Comparison of ENCODE assay signal across 20 mouse cellular contexts in the genomic region with DNA sequence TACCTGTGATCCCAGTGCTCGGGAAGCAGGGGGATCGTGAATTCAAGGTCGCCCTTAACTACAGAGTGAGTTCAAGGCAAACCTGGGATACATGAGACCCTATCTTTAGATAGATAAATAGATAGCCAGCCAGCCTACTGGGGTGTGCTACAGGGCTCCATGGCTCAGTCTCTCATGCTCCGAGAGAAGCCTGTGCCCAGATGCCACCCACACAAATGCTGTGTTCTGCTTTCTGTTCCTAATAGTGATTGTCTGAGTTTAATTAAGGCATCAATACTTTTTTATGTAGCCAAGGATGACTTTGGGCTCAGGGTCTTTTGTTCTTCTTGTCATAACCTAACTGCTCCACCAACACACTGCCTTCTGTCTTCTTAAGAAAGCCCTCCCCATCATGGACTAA. TPM values are rescaled to one million over a fixed set of nuclear protein-coding genes. Genes with fewer than 3 reads are reported as not detected.
DNase-seq lines count a peak whose midpoint lies in the region.
"Had no signal": no experiment of that assay in that cellular context is flagged by ENCODE, and none has a peak within 500 bp of the region (broad histone marks: within the 10 kb centered on the region; RNA-seq: fewer than 3 reads in every experiment).

No protein-coding gene starts in this region.

- peak; percentile 28 for DNase-seq in brain, adult 2 months (ENCODE audit: low read depth, low spot score)
- DNase-seq in layer of hippocampus, adult 18-20 months (ENCODE audit: low spot score in 2 of 2) = peak; percentile 48 to 83
- DNase-seq in layer of hippocampus, adult 9-10 months (ENCODE audit: low spot score) = peak; percentile 21
- DNase-seq in embryo, embryonic 11 days = no peak
- DNase-seq in spleen, postnatal 4 days (ENCODE audit: low spot score in 2 of 2) = no peak
- no peak for DNase-seq in lung, postnatal 36 days
- DNase-seq: adrenal gland, adult 2 months; adrenal gland, postnatal 14 days; cerebellum, adult 11-12 months; cerebellum, adult 8-10 months; cerebellum, postnatal 10 days; cerebellum, postnatal 36 days; gastrocnemius, postnatal 10 days; gastrocnemius, postnatal 36 days; heart, postnatal 10 days; heart, postnatal 36 days had no signal

RNA-seq across cellular contexts. Expression of gene Stmnd1, which starts 2.2 kb away (rescaled TPM):
- total RNA-seq in layer of hippocampus, adult 18-20 months (2021) = not detected
- total RNA-seq: adrenal gland, adult 2 months; adrenal gland, postnatal 14 days; gastrocnemius, adult 18-20 months; granulocyte monocyte progenitor cell, adult 5-6 weeks; hindbrain, postnatal 0 days; MEL had no signal

Comparison
In these comparisons a context has a peak if more than half of its experiments do, and no peak if none do; other contexts are left out.
1. DNase-seq: peak in brain, adult 2 months (single experiment), layer of hippocampus, adult 18-20 months (2 of 2) and layer of hippocampus, adult 9-10 months (single experiment); none in embryo, embryonic 11 days (single experiment), spleen, postnatal 4 days (0 of 2) and lung, postnatal 36 days (single experiment).